Mouse (Mus musculus) c-Kit-positive CD71-negative TER-119-negative erythroid progenitor cells, embryonic 14.5 days (primary cell): ENCODE results near the gene Nxpe5.

ENCODE experiments used
- DNase-seq: peaks from one replicate; pipeline ENCODE4 v3.0.0-alpha.2; 2013; ENCODE audit warnings: low read depth

The Nxpe5 gene

GRCm38 (mm10) chr5:138277994-138278393 lies 52.3 kb downstream of the Nxpe5 start:
- no peak for DNase-seq

- DNase-seq = peak; percentile 90
Observed at GRCm38 (mm10) chr5:138279585-138280424, 54.1 kb downstream of the Nxpe5 start, which contains the start of the genes Gm43720, Gpc2 and Stag3. TSS of gene Gm43720 (minus strand) at chr5:138279958. TSS of gene Gpc2 (minus strand) at chr5:138280005. TSS of gene Stag3 (plus strand) at chr5:138280240.

GRCm38 (mm10) chr5:138280425-138280768 lies 54.7 kb downstream of the Nxpe5 start:
- DNase-seq = no peak

DNA sequence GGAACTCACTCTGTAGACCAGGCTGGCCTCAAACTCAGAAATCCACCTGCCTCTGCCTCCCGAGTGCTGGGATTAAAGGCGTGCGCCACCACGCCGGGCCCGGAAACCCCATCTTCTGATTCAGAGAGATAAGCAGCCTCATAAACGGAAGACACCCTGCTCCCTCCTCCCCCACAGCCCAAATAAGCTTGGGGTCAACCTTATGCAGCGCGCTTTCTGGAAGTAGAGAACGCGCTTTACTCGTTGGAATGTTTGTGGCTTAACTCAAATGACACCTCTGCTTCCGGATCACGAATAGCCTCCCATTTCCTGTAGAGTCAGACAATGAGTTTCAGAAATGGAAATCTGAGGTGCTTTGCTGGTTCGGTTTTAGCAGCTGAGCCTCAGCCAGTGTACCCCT lies 55.1 kb downstream of the Nxpe5 start:
- DNase-seq = no peak

DNA sequence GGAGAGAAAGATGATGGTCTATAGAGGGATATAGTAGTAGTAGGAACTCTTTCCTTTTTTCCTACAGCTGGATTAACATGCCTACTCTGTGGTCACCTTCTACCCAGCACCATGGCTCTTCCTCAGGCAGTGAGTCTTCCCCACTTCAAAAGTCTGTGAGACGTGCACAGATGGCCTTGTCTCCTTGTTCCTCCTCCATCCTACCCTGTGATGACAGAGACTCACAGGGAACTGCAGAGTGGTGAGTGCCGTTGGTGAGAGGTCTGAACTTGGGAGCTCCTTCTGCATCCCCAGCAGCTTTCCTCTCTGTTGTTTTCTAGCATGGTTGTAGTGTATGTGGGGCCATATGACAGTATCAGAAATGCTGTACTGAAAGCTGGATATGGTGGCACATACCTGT lies 56.1 kb downstream of the Nxpe5 start:
- DNase-seq = no peak

GRCm38 (mm10) chr5:138283540-138283939 lies 57.8 kb downstream of the Nxpe5 start:
- DNase-seq = no peak

DNA sequence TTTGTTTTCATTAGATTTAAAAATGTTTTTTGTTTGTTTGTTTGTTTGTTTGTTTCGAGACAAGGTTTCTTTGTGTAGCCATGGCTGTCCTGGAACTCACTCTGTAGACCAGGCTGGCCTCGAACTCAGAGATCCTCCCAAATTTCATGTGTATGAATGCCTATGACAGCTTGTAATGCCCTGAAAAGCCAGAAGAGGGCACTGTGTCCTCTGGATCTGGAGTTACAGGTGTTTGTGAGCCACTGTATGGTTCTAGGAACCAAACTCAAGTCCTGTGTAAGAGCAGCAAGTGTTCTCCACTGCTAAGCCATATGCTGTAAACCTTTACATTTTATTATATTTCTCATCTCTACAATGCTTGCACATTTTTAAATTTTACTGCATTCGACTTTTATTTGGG lies 62.2 kb downstream of the Nxpe5 start:
- no peak for DNase-seq

DNA sequence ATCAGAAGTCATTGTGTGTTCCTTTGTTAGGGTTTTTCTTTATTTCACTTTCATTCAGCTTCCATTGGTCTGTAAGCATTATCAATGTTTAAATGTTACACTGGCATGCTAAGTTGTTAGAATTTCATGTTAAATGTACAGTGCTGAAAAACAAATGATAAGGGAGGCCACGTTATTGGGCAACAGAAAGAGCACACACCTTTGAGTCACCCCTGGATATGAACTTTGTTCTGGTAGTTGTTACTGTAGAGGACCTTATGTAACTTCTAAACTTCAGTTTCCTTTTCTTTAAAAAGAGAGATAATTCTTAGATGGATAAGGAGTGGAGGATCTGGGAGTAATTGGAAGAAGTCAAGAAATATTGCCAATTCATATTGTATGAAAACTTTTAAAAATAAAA lies 65.9 kb downstream of the Nxpe5 start:
- no peak for DNase-seq

DNA sequence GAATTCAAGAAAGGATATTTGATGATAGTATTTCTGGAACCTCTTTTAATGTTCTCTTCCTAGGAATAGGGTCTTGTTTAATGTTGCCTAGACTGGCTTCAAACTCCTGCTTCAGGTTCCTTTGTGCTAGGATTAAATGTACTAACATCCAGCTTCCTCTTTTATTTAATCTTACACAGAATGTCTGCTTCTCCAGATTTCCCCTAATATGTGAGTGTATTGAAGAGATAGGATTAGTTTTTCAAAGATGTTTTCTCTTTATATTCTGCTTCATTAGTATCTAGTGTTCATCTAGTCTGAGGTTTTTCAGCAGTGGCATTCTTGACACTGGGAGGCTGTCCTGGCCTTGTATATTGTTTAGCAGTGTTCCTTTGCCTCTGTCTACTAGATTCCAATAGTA lies 68.5 kb downstream of the Nxpe5 start:
- no peak for DNase-seq

GRCm38 (mm10) chr5:138299613-138300012 lies 73.9 kb downstream of the Nxpe5 start:
- DNase-seq = no peak
